Mouse (Mus musculus) embryo, embryonic 11.5 days (tissue): ENCODE results near the gene Accs.

ENCODE experiments used
- DNase-seq: peaks from one replicate; pipeline ENCODE4 v3.0.0-alpha.2; 2012; ENCODE audit warnings: low read depth, low spot score

The Accs gene

GRCm38 (mm10) chr2:93858845-93859244, 9.1 kb upstream of the Accs start:
- DNase-seq = no peak

GRCm38 (mm10) chr2:93851303-93851702, 1.6 kb upstream of the Accs start:
- DNase-seq = no peak

- DNase-seq = no peak
Observed at GRCm38 (mm10) chr2:93850317-93850944, 688 bp upstream of the Accs start.

GRCm38 (mm10) chr2:93841349-93841748, 8.4 kb downstream of the Accs start:
- DNase-seq = no peak

GRCm38 (mm10) chr2:93840109-93840508, 9.6 kb downstream of the Accs start:
- DNase-seq = no peak

GRCm38 (mm10) chr2:93838931-93839330, 10.8 kb downstream of the Accs start:
- DNase-seq = no peak

- DNase-seq = no peak
Observed at GRCm38 (mm10) chr2:93836232-93836785, 13.4 kb downstream of the Accs start.

- DNase-seq = no peak
Observed at GRCm38 (mm10) chr2:93835596-93835995, 14.1 kb downstream of the Accs start.

- DNase-seq = peak; percentile 90
Observed at GRCm38 (mm10) chr2:93823519-93823918, 26.2 kb downstream of the Accs start.

GRCm38 (mm10) chr2:93822045-93822749, 27.5 kb downstream of the Accs start, which contains the start of gene Ext2:
TSS of gene Ext2 (minus strand) at chr2:93822568.
- DNase-seq = peak; percentile 82

GRCm38 (mm10) chr2:93817791-93818190, 32.0 kb downstream of the Accs start:
- DNase-seq = no peak

- DNase-seq = no peak
Observed at GRCm38 (mm10) chr2:93813343-93813742, 36.4 kb downstream of the Accs start.

GRCm38 (mm10) chr2:93811812-93812211, 37.9 kb downstream of the Accs start:
- DNase-seq = peak; percentile 54

GRCm38 (mm10) chr2:93809931-93810330, 39.8 kb downstream of the Accs start:
- DNase-seq = peak; percentile 39

GRCm38 (mm10) chr2:93808071-93808470, 41.7 kb downstream of the Accs start:
- DNase-seq = no peak

GRCm38 (mm10) chr2:93807440-93807839, 42.3 kb downstream of the Accs start:
- no peak for DNase-seq

GRCm38 (mm10) chr2:93806487-93807201, 43.1 kb downstream of the Accs start:
- no peak for DNase-seq

- DNase-seq = no peak
Observed at GRCm38 (mm10) chr2:93805523-93805922, 44.2 kb downstream of the Accs start.

GRCm38 (mm10) chr2:93805066-93805465, 44.7 kb downstream of the Accs start:
- DNase-seq = no peak

GRCm38 (mm10) chr2:93802947-93803346, 46.8 kb downstream of the Accs start:
- no peak for DNase-seq

- DNase-seq = no peak
Observed at GRCm38 (mm10) chr2:93801097-93801496, 48.6 kb downstream of the Accs start.

GRCm38 (mm10) chr2:93797162-93797795, 52.5 kb downstream of the Accs start:
- DNase-seq = no peak
